ENCODE assay signal across 25 mouse cellular contexts in the genomic region with DNA sequence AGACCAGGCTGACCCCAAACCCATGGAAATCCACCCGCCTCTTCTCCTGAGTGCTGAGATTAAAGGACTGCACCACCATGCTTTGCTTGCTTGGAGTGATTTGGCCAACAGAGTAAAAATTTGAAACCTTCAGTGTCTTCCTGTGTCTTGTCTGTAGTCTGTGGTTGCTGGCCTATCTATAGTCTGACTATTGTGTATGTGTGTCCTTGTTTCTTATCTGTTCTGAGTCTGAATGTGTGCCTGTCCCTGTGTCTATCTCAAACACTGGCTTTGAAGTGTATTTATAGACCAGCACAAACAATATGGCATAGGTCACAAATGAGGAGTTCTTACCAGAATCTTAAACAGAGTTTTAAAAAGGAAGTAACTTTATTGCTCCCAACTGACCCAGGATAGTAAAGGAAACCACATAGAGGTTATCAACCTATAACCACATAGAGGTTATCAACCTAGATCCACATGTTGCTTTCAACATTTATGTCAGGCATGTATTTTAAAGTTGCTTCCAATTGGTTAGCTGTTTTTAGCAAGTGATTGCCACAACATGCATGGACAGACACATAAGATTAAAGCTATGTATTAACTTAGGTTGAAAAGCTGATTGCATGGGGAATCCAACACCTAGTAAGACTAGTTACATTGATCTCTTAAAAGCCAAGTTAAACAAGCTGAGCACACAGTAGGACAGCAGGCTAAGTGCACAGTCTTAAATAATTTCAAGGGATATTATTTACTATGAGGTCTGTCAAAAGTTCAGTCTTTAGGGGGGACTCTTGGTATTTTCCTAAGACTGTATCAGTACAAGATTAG. TPM values are rescaled to one million over a fixed set of nuclear protein-coding genes. Genes with fewer than 3 reads are reported as not detected.
DNase-seq lines count a peak whose midpoint lies in the region; ATAC-seq and TF ChIP-seq lines count a peak whose summit lies in the region.
"Had no signal": no experiment of that assay in that cellular context is flagged by ENCODE, and none has a peak within 500 bp of the region (broad histone marks: within the 10 kb centered on the region; RNA-seq: fewer than 3 reads in every experiment).

No protein-coding gene starts in this region.

- H3K4me1 ChIP-seq in heart, embryonic 16.5 days (ENCODE audit: control insufficient read depth, insufficient read depth, low read length) = peaks cover 19% of the 10 kb centered on the region
- peaks cover 11% of the 10 kb centered on the region for H3K4me1 ChIP-seq in liver, postnatal 0 days (ENCODE audit: insufficient read depth)
- H3K4me1 ChIP-seq: neural tube, embryonic 15.5 days had no signal

- H3K4me3 ChIP-seq in heart, embryonic 16.5 days (ENCODE audit: low read length) = no peak overlapping the region
- no peak overlapping the region for H3K4me3 ChIP-seq in liver, postnatal 0 days (ENCODE audit: low read depth, low read length)
- H3K4me3 ChIP-seq: embryonic facial prominence, embryonic 15.5 days; left cerebral cortex, adult 2 months; neural tube, embryonic 15.5 days had no signal

- no peak for ATAC-seq in heart, embryonic 16.5 days (replicated peaks; ENCODE audit: extremely low read depth, insufficient read depth, low FRiP score)
- 0 out of 2 replicates have a peak, but pooled peaks have one; percentile 21 for ATAC-seq in liver, postnatal 0 days
- ATAC-seq: forebrain, embryonic 16.5 days; midbrain, embryonic 16.5 days; Patski had no signal

- intact Hi-C loops in heart, postnatal 10 days (cut with DNase I) = no loop called here

- TF ChIP-seq CTCF in liver, postnatal 0 days (IDR thresholded peaks at IDR 0.05; ENCODE audit: low read depth) = no peak

- TF ChIP-seq EP300 in liver, postnatal 0 days (IDR thresholded peaks at IDR 0.05; ENCODE audit: low read depth) = no peak

- no peak for DNase-seq in heart, postnatal 10 days
- peak; percentile 84 for DNase-seq in 416B (ENCODE audit: low read depth)
- peak; percentile 74 for DNase-seq in MEL-GATA-1-ER (ENCODE audit: extremely low read depth, low read depth)
- no peak for DNase-seq in liver, postnatal 0 days
- DNase-seq in spleen, postnatal 36 days (ENCODE audit: low spot score in 2 of 2) = no peak
- DNase-seq in thymus, postnatal 4 days = no peak
- DNase-seq: cerebellum, adult 18-20 months; layer of hippocampus, adult 9-11 months; thymus, adult 2 months had no signal

- H3K4me2 ChIP-seq in heart, embryonic 16.5 days (ENCODE audit: low read depth, low read length) = no peak overlapping the region
- H3K4me2 ChIP-seq in liver, postnatal 0 days (ENCODE audit: low read depth, low read length) = no peak overlapping the region
- H3K4me2 ChIP-seq: embryonic facial prominence, embryonic 15.5 days; neural tube, embryonic 15.5 days had no signal

- H3K9me3 ChIP-seq in heart, embryonic 16.5 days (replicated peaks; ENCODE audit: control insufficient read depth, low read length) = no peaks in the 10 kb centered on the region
- no peaks in the 10 kb centered on the region for H3K9me3 ChIP-seq in liver, postnatal 0 days (ENCODE audit: low read length)
- H3K9me3 ChIP-seq: embryonic facial prominence, embryonic 15.5 days; neural tube, embryonic 15.5 days had no signal

- 79% methylated on average over 1 of the region's 1 CpGs for WGBS in heart, embryonic 16.5 days
- WGBS in liver, postnatal 0 days (ENCODE audit: insufficient replicate concordance) = 43% methylated on average over 1 of the region's 1 CpGs

- no peaks in the 10 kb centered on the region for H3K27me3 ChIP-seq in heart, embryonic 16.5 days (ENCODE audit: control insufficient read depth, insufficient read depth, low read length)
- H3K27me3 ChIP-seq in liver, postnatal 0 days (ENCODE audit: insufficient read depth, low read length) = no peaks in the 10 kb centered on the region
- H3K27me3 ChIP-seq: embryonic facial prominence, embryonic 15.5 days; neural tube, embryonic 15.5 days; Patski had no signal

- H3K36me3 ChIP-seq in heart, embryonic 16.5 days (ENCODE audit: control insufficient read depth, insufficient read depth) = no peaks in the 10 kb centered on the region
- H3K36me3 ChIP-seq in liver, postnatal 0 days (replicated peaks; ENCODE audit: insufficient read depth, low read length) = no peaks in the 10 kb centered on the region

- H3K9ac ChIP-seq in heart, embryonic 16.5 days (ENCODE audit: low read length) = 0 out of 2 replicates have a peak overlapping the region, but pooled peaks have one; percentile 14
- H3K9ac ChIP-seq in liver, postnatal 0 days (replicated peaks) = no peak overlapping the region
- H3K9ac ChIP-seq: embryonic facial prominence, embryonic 15.5 days; neural tube, embryonic 15.5 days had no signal

- no peak overlapping the region for H3K27ac ChIP-seq in heart, embryonic 16.5 days (ENCODE audit: low read length)
- H3K27ac ChIP-seq in liver, postnatal 0 days (ENCODE audit: low read depth) = no peak overlapping the region
- H3K27ac ChIP-seq: embryonic facial prominence, embryonic 15.5 days; left cerebral cortex, adult 2 months; neural tube, embryonic 15.5 days had no signal

RNA-seq across cellular contexts. Expression of gene Olfr70, which starts 6.0 kb away (rescaled TPM):
- polyA plus RNA-seq in heart, embryonic 16.5 days (2015; fragmentation: Nextera tagmentation; extraction: Ambion mirVana) = not detected in 2 replicates
- total RNA-seq in heart, postnatal 10 days (2021) = not detected
- polyA plus RNA-seq in liver, postnatal 0 days (2015; fragmentation: Nextera tagmentation; extraction: Ambion mirVana) = not detected in 2 replicates
- total RNA-seq: adrenal gland, postnatal 14 days; gastrocnemius, postnatal 4 days; left cerebral cortex, adult 2 months; megakaryocyte, adult 5-6 weeks had no signal
- polyA plus RNA-seq: brain, embryonic 14.5 days; C2C12; embryonic facial prominence, embryonic 15.5 days; forebrain, embryonic 16.5 days; heart, embryonic 14.5 days; hindbrain, embryonic 11.5 days; limb, embryonic 11.5 days; lung, adult 2 months; midbrain, embryonic 16.5 days; Patski; thymus, adult 2 months had no signal

RNA-seq across cellular contexts. Expression of gene Olfr71, which starts 15.4 kb away (rescaled TPM):
- not detected in 2 replicates for polyA plus RNA-seq in heart, embryonic 16.5 days (2015; fragmentation: Nextera tagmentation; extraction: Ambion mirVana)
- not detected for total RNA-seq in heart, postnatal 10 days (2021)
- not detected in 2 replicates for polyA plus RNA-seq in liver, postnatal 0 days (2015; fragmentation: Nextera tagmentation; extraction: Ambion mirVana)
- total RNA-seq: adrenal gland, postnatal 14 days; gastrocnemius, postnatal 4 days; left cerebral cortex, adult 2 months; megakaryocyte, adult 5-6 weeks had no signal
- polyA plus RNA-seq: brain, embryonic 14.5 days; C2C12; embryonic facial prominence, embryonic 15.5 days; forebrain, embryonic 16.5 days; heart, embryonic 14.5 days; hindbrain, embryonic 11.5 days; limb, embryonic 11.5 days; neural tube, embryonic 15.5 days; Patski; thymus, adult 2 months had no signal

RNA-seq across cellular contexts. Expression of gene Fam221b, which starts 25.7 kb away (rescaled TPM):
- polyA plus RNA-seq in heart, embryonic 16.5 days (2015; fragmentation: Nextera tagmentation; extraction: Ambion mirVana) = 1.6 and 2.9 TPM in 2 replicates
- under 1 TPM; 0.25 to 0.26 TPM for total RNA-seq in heart, postnatal 10 days (2021)
- 1.7 and 1.8 TPM in 2 replicates for polyA plus RNA-seq in liver, postnatal 0 days (2015; fragmentation: Nextera tagmentation; extraction: Ambion mirVana)
- total RNA-seq: adrenal gland, postnatal 14 days had no signal

RNA-seq across cellular contexts. Expression of gene Tmem8b, which starts 25.9 kb away (rescaled TPM):
- 3.6 and 3.9 TPM in 2 replicates for polyA plus RNA-seq in heart, embryonic 16.5 days (2015; fragmentation: Nextera tagmentation; extraction: Ambion mirVana)
- 10 to 100 TPM; 15.0 to 15.2 TPM for total RNA-seq in heart, postnatal 10 days (2021)
- 0.29 and 0.33 TPM in 2 replicates for polyA plus RNA-seq in liver, postnatal 0 days (2015; fragmentation: Nextera tagmentation; extraction: Ambion mirVana)

RNA-seq across cellular contexts. Expression of gene Hrct1, which starts 32.3 kb away (rescaled TPM):
- 1.4 and 1.7 TPM in 2 replicates for polyA plus RNA-seq in heart, embryonic 16.5 days (2015; fragmentation: Nextera tagmentation; extraction: Ambion mirVana)
- 1 to 10 TPM; 4.5 to 6.1 TPM for total RNA-seq in heart, postnatal 10 days (2021)
- polyA plus RNA-seq in liver, postnatal 0 days (2015; fragmentation: Nextera tagmentation; extraction: Ambion mirVana) = 0.40 and 0.50 TPM in 2 replicates
- total RNA-seq: megakaryocyte, adult 5-6 weeks had no signal

Comparison
In these comparisons a context has a peak if more than half of its experiments do, and no peak if none do; other contexts are left out.
1. DNase-seq: peak in 416B (single experiment) and MEL-GATA-1-ER (single experiment); none in heart, postnatal 10 days (0 of 2), liver, postnatal 0 days (single experiment), spleen, postnatal 36 days (0 of 2) and thymus, postnatal 4 days (single experiment).